Mouse (Mus musculus) heart, embryonic 16.5 days (tissue): ENCODE data around the gene Cdkl5. TPM values are rescaled to one million over a fixed set of nuclear protein-coding genes. Genes with fewer than 3 reads are reported as not detected.
A peak's percentile ranks its signal among the peaks of the same experiment; 100 is the strongest.

ENCODE experiments used
- ATAC-seq: fragments of 200-750 bp; cut with Nextera tagmentation; replicated peaks from 2 replicates; pipeline ENCODE4 v1.8.0; 2017; ENCODE audit warnings: moderate number of reproducible peaks; ENCODE audit not compliant: insufficient read depth, low FRiP score; ENCODE audit errors: extremely low read depth
- H3K27ac ChIP-seq: fragments of 300-500 bp; sonication (generic); 2 replicates; pipeline ENCODE4 v1.5.1; 2014; ENCODE audit warnings: mild to moderate bottlenecking, low read length, control low read depth, moderate library complexity
- H3K27me3 ChIP-seq: fragments of 300-500 bp; sonication (generic); 2 replicates; pipeline ENCODE4 v1.6.1; 2014; ENCODE audit warnings: low read length, mixed read lengths; ENCODE audit not compliant: control insufficient read depth, insufficient read depth
- H3K36me3 ChIP-seq: fragments of 300-500 bp; sonication (generic); 2 replicates; pipeline ENCODE4 v1.6.1; 2014; ENCODE audit not compliant: control insufficient read depth, insufficient read depth
- H3K4me1 ChIP-seq: fragments of 300-500 bp; sonication (generic); 2 replicates; pipeline ENCODE4 v1.6.1; 2014; ENCODE audit warnings: low read length, mixed read lengths; ENCODE audit not compliant: control insufficient read depth, insufficient read depth
- H3K4me2 ChIP-seq: fragments of 300-500 bp; sonication (generic); 2 replicates; pipeline ENCODE4 v1.6.1; 2014; ENCODE audit warnings: low read depth, mild to moderate bottlenecking, control low read depth, low read length
- H3K4me3 ChIP-seq: fragments of 300-500 bp; sonication (generic); 2 replicates; pipeline ENCODE4 v1.5.1; 2014; ENCODE audit warnings: mild to moderate bottlenecking, control low read depth, low read length
- H3K9ac ChIP-seq: fragments of 300-500 bp; sonication (generic); 2 replicates; pipeline ENCODE4 v1.6.1; 2014; ENCODE audit warnings: low read length, control low read depth
- H3K9me3 ChIP-seq: fragments of 300-500 bp; sonication (generic); replicated peaks from 2 replicates; pipeline ENCODE4 v1.6.1; 2016; ENCODE audit warnings: low read length; ENCODE audit not compliant: control insufficient read depth
- WGBS: fragments of 180-500 bp; shearing (Covaris S2); extraction: QIAGEN DNeasy Blood & Tissue Kit; methylation state at CpG from one replicate; pipeline ENCODE4 v1.1.7; 2014; 5-methylcytosine and 5-hydroxymethylcytosine counted together
- polyA plus RNA-seq: library from polyadenylated mRNA; unstranded; fragments of >200 nt; fragmentation: Nextera tagmentation; extraction: Ambion mirVana; gene quantifications from 2 replicates; pipeline ENCODE4 v1.2.1, GENCODE M21; 2015

Gene Cdkl5
- polyA plus RNA-seq, 1 experiment from 2014 or later, result 1.9 TPM

GRCm38 (mm10) chrX:160995131-160995667 lies 695 bp upstream of the Cdkl5 start:
- ATAC-seq, result no peak
- H3K36me3 ChIP-seq, result no peaks in the 10 kb centered on the region
- no peaks in the 10 kb centered on the region for H3K27me3 ChIP-seq
- 11% methylated on average over 31 of the region's 31 CpGs for WGBS
- peak overlapping the region; percentile 84 for H3K27ac ChIP-seq
- H3K4me1 ChIP-seq, result 0 out of 2 replicates have a peak, but pooled peaks cover 2% of the 10 kb centered on the region
- no peaks in the 10 kb centered on the region for H3K9me3 ChIP-seq
- peak overlapping the region; percentile 65 for H3K9ac ChIP-seq
- H3K4me2 ChIP-seq, result peak overlapping the region; percentile 59
- H3K4me3 ChIP-seq, result peak overlapping the region; percentile 70

- H3K9me3 ChIP-seq, result no peaks in the 10 kb centered on the region
- ATAC-seq, result peak; percentile 49
- H3K4me1 ChIP-seq, result 0 out of 2 replicates have a peak, but pooled peaks cover 2% of the 10 kb centered on the region
- no peaks in the 10 kb centered on the region for H3K27me3 ChIP-seq
- H3K27ac ChIP-seq, result peak overlapping the region; percentile 88
- 17% methylated on average over 36 of the region's 39 CpGs for WGBS
- H3K4me2 ChIP-seq, result peak overlapping the region; percentile 65
- H3K4me3 ChIP-seq, result peak overlapping the region; percentile 70
- peak overlapping the region; percentile 81 for H3K9ac ChIP-seq
- no peaks in the 10 kb centered on the region for H3K36me3 ChIP-seq
Measured at GRCm38 (mm10) chrX:160993749-160994539, 560 bp downstream of the Cdkl5 start.

- Histone ChIP-seq H3K4me3 (peak overlapping the region; percentile 1), H3K27me3 (no peaks in the 10 kb centered on the region), H3K9me3 (no peaks in the 10 kb centered on the region), H3K9ac (no peak overlapping the region), H3K4me1 (0 out of 2 replicates have a peak, but pooled peaks cover 2% of the 10 kb centered on the region), H3K27ac (no peak overlapping the region), H3K4me2 (peak overlapping the region; percentile 42; the same call in 1 of the 2 replicates), H3K36me3 (no peaks in the 10 kb centered on the region)
- 32% methylated on average over 2 of the region's 2 CpGs for WGBS
- no peak for ATAC-seq
Measured at GRCm38 (mm10) chrX:160992703-160993102, 1.8 kb downstream of the Cdkl5 start.

- Histone ChIP-seq H3K4me3 (no peak overlapping the region), H3K27me3 (no peaks in the 10 kb centered on the region), H3K9ac (no peak overlapping the region), H3K9me3 (no peaks in the 10 kb centered on the region), H3K36me3 (no peaks in the 10 kb centered on the region), H3K27ac (no peak overlapping the region), H3K4me1 (0 out of 2 replicates have a peak, but pooled peaks cover 2% of the 10 kb centered on the region), H3K4me2 (no peak overlapping the region)
- 78% methylated on average over 4 of the region's 4 CpGs for WGBS
- ATAC-seq, result no peak
Measured at GRCm38 (mm10) chrX:160990276-160990675, 4.2 kb downstream of the Cdkl5 start.

- no peaks in the 10 kb centered on the region for H3K27me3 ChIP-seq
- no peak overlapping the region for H3K4me2 ChIP-seq
- H3K9ac ChIP-seq, result no peak overlapping the region
- 38% methylated on average over 1 of the region's 1 CpGs for whole genome bisulfite sequencing
- no peak for ATAC-seq
- no peaks in the 10 kb centered on the region for H3K9me3 ChIP-seq
- H3K27ac ChIP-seq, result no peak overlapping the region
- no peak overlapping the region for H3K4me3 ChIP-seq
- H3K4me1 ChIP-seq, result no peaks in the 10 kb centered on the region
- H3K36me3 ChIP-seq, result no peaks in the 10 kb centered on the region
Measured at GRCm38 (mm10) chrX:160977919-160978318, 16.6 kb downstream of the Cdkl5 start.

GRCm38 (mm10) chrX:160971991-160972545 lies 22.4 kb downstream of the Cdkl5 start:
- WGBS, result 91% methylated on average over 6 of the region's 6 CpGs
- no peaks in the 10 kb centered on the region for H3K27me3 ChIP-seq
- no peaks in the 10 kb centered on the region for H3K36me3 ChIP-seq
- no peaks in the 10 kb centered on the region for H3K4me1 ChIP-seq
- H3K9ac ChIP-seq, result no peak overlapping the region
- no peak for ATAC-seq
- no peak overlapping the region for H3K4me2 ChIP-seq
- no peak overlapping the region for H3K4me3 ChIP-seq
- H3K9me3 ChIP-seq, result no peaks in the 10 kb centered on the region
- H3K27ac ChIP-seq, result no peak overlapping the region

- Histone ChIP-seq H3K9me3 (no peaks in the 10 kb centered on the region), H3K9ac (no peak overlapping the region), H3K4me3 (no peak overlapping the region), H3K4me1 (no peaks in the 10 kb centered on the region), H3K27ac (no peak overlapping the region), H3K27me3 (no peaks in the 10 kb centered on the region), H3K36me3 (no peaks in the 10 kb centered on the region), H3K4me2 (no peak overlapping the region)
- 62% methylated on average over 5 of the region's 5 CpGs for WGBS
- ATAC-seq, result no peak
Measured at GRCm38 (mm10) chrX:160958593-160959131, 35.8 kb downstream of the Cdkl5 start.

GRCm38 (mm10) chrX:160949583-160949982 lies 44.9 kb downstream of the Cdkl5 start:
- ATAC-seq, result no peak
- no peaks in the 10 kb centered on the region for H3K9me3 ChIP-seq
- no peaks in the 10 kb centered on the region for H3K4me1 ChIP-seq
- H3K4me3 ChIP-seq, result no peak overlapping the region
- H3K27me3 ChIP-seq, result no peaks in the 10 kb centered on the region
- H3K27ac ChIP-seq, result no peak overlapping the region
- H3K4me2 ChIP-seq, result no peak overlapping the region
- no peaks in the 10 kb centered on the region for H3K36me3 ChIP-seq
- H3K9ac ChIP-seq, result no peak overlapping the region
- WGBS, result 84% methylated on average over 2 of the region's 2 CpGs

- no peaks in the 10 kb centered on the region for H3K4me1 ChIP-seq
- WGBS, result 73% methylated on average over 4 of the region's 4 CpGs
- H3K9me3 ChIP-seq, result no peaks in the 10 kb centered on the region
Measured at GRCm38 (mm10) chrX:160944722-160945121, 49.8 kb downstream of the Cdkl5 start.

More at GRCm38 (mm10) chrX:160944722-160945121, 49.8 kb downstream of the Cdkl5 start:
- Histone ChIP-seq H3K4me3 (no peak overlapping the region), H3K4me2 (no peak overlapping the region), H3K9ac (no peak overlapping the region), H3K27me3 (no peaks in the 10 kb centered on the region), H3K36me3 (no peaks in the 10 kb centered on the region), H3K27ac (no peak overlapping the region)
- no peak for ATAC-seq
